Mouse (Mus musculus) forebrain, embryonic 14.5 days (tissue): ENCODE measurements at regions not wholly inside any gene's neighbourhood (a gene's known extent, or its start where the extent isn't known, plus 50 kb on each side); places are given as distances from the start of the nearest gene placed in this dataset.

Experiments used
- ATAC-seq: fragments of 200-750 bp; cut with Nextera tagmentation; 2 replicates; pipeline ENCODE4 v1.8.0; 2017; ENCODE audit warnings: mild to moderate bottlenecking, moderate library complexity
- DNase-seq: peaks from one replicate; pipeline ENCODE4 v3.0.0-alpha.2; 2015; ENCODE audit warnings: low spot score
- H3K27ac ChIP-seq: fragments of 300-500 bp; sonication (generic); 2 replicates; pipeline ENCODE4 v1.5.1; 2014; ENCODE audit warnings: low read depth, mild to moderate bottlenecking, control low read depth, low read length, moderate library complexity
- H3K27me3 ChIP-seq: fragments of 300-500 bp; sonication (generic); replicated peaks from 2 replicates; pipeline ENCODE4 v1.6.1; 2014; ENCODE audit warnings: low read length, control low read depth, mixed read lengths; ENCODE audit not compliant: control insufficient read depth, insufficient read depth
- H3K36me3 ChIP-seq: fragments of 300-500 bp; sonication (generic); 2 replicates; pipeline ENCODE4 v1.6.1; 2014; ENCODE audit warnings: low read length, control low read depth; ENCODE audit not compliant: control insufficient read depth, insufficient read depth
- H3K4me1 ChIP-seq: fragments of 300-500 bp; sonication (generic); 2 replicates; pipeline ENCODE4 v1.6.1; 2014; ENCODE audit warnings: antibody characterized with exemption, low read length, control low read depth; ENCODE audit not compliant: control insufficient read depth, insufficient read depth
- H3K4me2 ChIP-seq: fragments of 300-500 bp; sonication (generic); 2 replicates; pipeline ENCODE4 v1.6.1; 2014; ENCODE audit warnings: mild to moderate bottlenecking, control low read depth, low read length
- H3K4me3 ChIP-seq: fragments of 300-500 bp; sonication (generic); 2 replicates; pipeline ENCODE4 v1.5.1; 2014; ENCODE audit warnings: low read depth, low read length, control low read depth
- H3K9ac ChIP-seq: fragments of 300-500 bp; sonication (generic); 2 replicates; pipeline ENCODE4 v1.6.1; 2014; ENCODE audit warnings: mild to moderate bottlenecking, low read length, control low read depth, moderate library complexity
- H3K9me3 ChIP-seq: fragments of 300-500 bp; sonication (generic); replicated peaks from 2 replicates; pipeline ENCODE4 v1.6.1; 2016; ENCODE audit warnings: low read length, control low read depth, mixed read lengths; ENCODE audit not compliant: control insufficient read depth
- WGBS: fragments of 180-500 bp; shearing (Covaris S2); extraction: QIAGEN DNeasy Blood & Tissue Kit; methylation state at CpG from one replicate; pipeline ENCODE4 v1.1.7; 2014; 5-methylcytosine and 5-hydroxymethylcytosine counted together

DNA sequence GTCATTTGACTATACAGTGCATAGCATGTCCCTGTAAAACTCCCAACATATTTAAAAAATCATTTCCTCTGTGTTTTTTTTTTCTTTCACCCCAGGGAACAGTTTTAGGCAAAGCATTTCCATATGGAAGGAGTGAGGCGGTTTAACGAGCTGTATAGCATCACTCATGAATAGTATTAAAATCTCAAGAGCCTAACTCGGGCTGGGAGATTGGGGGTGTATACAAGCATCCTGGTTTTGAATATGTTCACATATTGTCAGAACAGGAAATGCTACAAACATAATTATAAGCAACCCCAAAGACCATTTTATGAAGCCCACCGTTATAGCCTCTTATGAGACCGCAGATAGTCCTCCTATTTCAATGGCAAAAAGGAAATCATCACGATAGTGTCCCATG lies 370.5 kb downstream of the Pros1 start:
- Histone ChIP-seq H3K4me1 (peaks cover 4% of the 10 kb centered on the region; the same call in 1 of the 2 replicates), H3K27me3 (no peaks in the 10 kb centered on the region), H3K27ac (no peak overlapping the region), H3K4me2 (no peak overlapping the region), H3K36me3 (no peaks in the 10 kb centered on the region), H3K9me3 (no peaks in the 10 kb centered on the region), H3K9ac (no peak overlapping the region), H3K4me3 (no peak overlapping the region)
- no peak for DNase-seq
- 55% methylated on average over 6 of the region's 6 CpGs for WGBS
- ATAC-seq, result no peak

DNA sequence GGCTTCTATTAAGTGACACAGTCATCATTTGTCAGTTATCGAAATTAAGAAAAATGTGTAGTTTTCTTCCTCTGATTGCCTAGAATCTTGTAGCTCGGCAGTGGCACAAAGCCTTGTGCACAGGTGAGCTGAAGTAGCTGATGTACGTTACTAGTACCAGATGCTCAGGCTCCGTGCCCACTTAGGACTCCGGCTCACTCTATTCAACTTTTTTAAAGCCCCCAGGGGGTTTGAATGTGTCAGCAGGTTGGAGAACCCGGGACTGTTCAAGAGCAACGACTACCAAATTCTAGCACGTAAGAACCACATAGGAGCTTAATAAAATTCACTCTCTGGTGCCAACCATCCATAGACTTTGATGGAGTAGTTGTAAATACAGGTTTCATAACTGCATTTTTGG lies 371.0 kb downstream of the Pros1 start:
- 75% methylated on average over 8 of the region's 8 CpGs for WGBS
- no peaks in the 10 kb centered on the region for H3K9me3 ChIP-seq
- H3K27ac ChIP-seq, result no peak overlapping the region
- H3K36me3 ChIP-seq, result no peaks in the 10 kb centered on the region
- H3K4me2 ChIP-seq, result no peak overlapping the region
- H3K9ac ChIP-seq, result no peak overlapping the region
- no peak overlapping the region for H3K4me3 ChIP-seq
- H3K4me1 ChIP-seq, result peaks cover 4% of the 10 kb centered on the region; the same call in 1 of the 2 replicates
- no peak for DNase-seq
- ATAC-seq, result no peak
- H3K27me3 ChIP-seq, result no peaks in the 10 kb centered on the region

DNA sequence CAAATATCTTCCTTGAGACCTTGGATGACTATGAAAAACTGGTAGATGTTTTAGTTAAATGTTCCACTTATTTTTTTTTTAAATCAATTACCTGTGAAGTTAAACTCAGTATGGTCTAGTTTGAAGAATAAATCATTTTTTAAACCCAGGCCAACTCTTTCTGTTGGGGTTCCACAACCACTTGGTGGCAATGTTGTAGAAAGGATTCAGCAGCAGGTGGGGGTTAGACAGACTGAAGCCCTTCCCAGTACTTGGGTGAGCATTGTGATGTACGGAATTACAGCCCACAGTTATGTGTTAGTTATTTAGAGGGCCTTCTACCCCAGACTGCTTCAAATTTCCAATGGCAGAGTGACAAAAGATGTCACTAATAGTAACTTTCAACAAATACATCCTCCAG lies 375.0 kb downstream of the Pros1 start:
- ATAC-seq (no peak), DNase-seq (peak; percentile 20)

DNA sequence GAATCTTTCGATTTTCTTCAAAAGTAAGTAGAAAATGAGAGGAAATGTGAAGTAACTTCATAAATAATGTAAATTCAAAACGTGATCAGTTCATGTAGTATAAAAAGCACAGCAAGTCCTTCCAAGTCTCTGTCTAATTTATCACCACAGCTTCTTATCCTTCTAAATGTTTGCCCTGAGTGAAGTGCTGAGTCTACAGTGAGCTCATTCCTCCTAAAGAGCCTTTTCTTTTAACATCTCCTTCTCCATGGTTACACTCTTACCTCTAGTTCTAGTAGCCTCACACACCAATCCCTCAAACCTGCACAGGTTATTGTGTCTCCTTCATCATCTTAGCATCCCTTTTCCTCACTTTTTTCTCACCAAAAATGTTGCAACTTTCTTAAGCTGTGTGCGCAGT lies 375.5 kb downstream of the Pros1 start:
- DNase-seq (no peak), ATAC-seq (no peak)
- no peaks in the 10 kb centered on the region for H3K4me1 ChIP-seq
- no peaks in the 10 kb centered on the region for H3K27me3 ChIP-seq
- H3K4me3 ChIP-seq, result no peak overlapping the region
- 72% methylated on average over 3 of the region's 3 CpGs for WGBS
- H3K27ac ChIP-seq, result no peak overlapping the region
- no peaks in the 10 kb centered on the region for H3K9me3 ChIP-seq
- no peak overlapping the region for H3K9ac ChIP-seq
- H3K36me3 ChIP-seq, result no peaks in the 10 kb centered on the region
- no peak overlapping the region for H3K4me2 ChIP-seq

More for the DNA sequence above, 375.0 kb downstream of the Pros1 start:
- H3K4me3 ChIP-seq, result no peak overlapping the region
- no peaks in the 10 kb centered on the region for H3K27me3 ChIP-seq
- H3K9me3 ChIP-seq, result no peaks in the 10 kb centered on the region
- no peaks in the 10 kb centered on the region for H3K36me3 ChIP-seq
- H3K4me1 ChIP-seq, result no peaks in the 10 kb centered on the region
- H3K27ac ChIP-seq, result no peak overlapping the region
- 33% methylated on average over 1 of the region's 1 CpGs for WGBS
- H3K9ac ChIP-seq, result no peak overlapping the region
- H3K4me2 ChIP-seq, result no peak overlapping the region

DNA sequence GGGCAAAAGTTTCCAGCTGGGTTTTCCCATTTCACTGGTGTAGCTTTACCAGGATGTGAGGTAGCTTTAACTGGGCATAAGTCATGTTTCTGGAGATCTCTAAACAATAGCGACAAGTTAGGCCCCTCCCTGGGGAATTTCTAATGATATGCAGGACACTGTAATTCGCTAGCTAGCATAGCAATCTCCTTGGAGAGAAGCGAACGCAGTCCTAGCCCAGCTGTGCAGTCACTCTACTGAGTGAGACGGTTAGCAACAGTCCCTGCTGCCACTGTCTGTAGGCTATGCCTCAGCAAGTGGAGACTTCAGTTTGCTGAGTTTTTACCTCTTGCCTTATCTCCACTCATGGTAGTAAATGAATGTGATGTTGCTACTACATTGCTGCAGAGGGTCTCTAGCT lies 416.1 kb downstream of the Pros1 start:
- ATAC-seq (no peak), DNase-seq (no peak)
- H3K36me3 ChIP-seq, result no peaks in the 10 kb centered on the region
- H3K4me3 ChIP-seq, result no peak overlapping the region
- no peak overlapping the region for H3K27ac ChIP-seq
- H3K27me3 ChIP-seq, result no peaks in the 10 kb centered on the region
- no peaks in the 10 kb centered on the region for H3K4me1 ChIP-seq
- no peak overlapping the region for H3K9ac ChIP-seq
- H3K9me3 ChIP-seq, result no peaks in the 10 kb centered on the region
- H3K4me2 ChIP-seq, result no peak overlapping the region
- WGBS, result 51% methylated on average over 5 of the region's 5 CpGs

DNA sequence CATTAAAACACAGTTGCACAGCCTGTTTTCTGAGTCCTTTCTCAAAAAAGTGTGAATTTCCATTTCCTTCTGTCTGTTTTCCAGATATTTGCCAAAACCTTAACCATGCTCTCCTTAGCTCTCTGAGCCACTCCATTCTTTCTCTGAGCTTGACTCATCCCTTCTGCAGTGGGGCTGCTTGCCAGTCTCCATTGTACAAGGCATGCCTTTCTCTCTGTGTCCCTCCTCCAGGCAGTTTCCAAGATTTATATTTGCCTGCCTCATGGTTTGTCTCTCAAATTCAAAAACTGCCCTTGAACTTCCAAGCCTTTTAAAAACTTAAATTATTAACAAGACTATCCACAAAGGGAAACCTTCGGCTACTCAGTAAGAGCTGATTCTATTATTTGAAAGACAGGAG lies 423.4 kb downstream of the Pros1 start:
- Histone ChIP-seq H3K9ac (no peak overlapping the region), H3K4me3 (no peak overlapping the region), H3K27me3 (no peaks in the 10 kb centered on the region), H3K4me1 (0 out of 2 replicates have a peak, but pooled peaks cover 3% of the 10 kb centered on the region), H3K27ac (no peak overlapping the region), H3K36me3 (no peaks in the 10 kb centered on the region), H3K4me2 (no peak overlapping the region), H3K9me3 (no peaks in the 10 kb centered on the region)
- WGBS, result 54% methylated on average over 1 of the region's 1 CpGs
- ATAC-seq, result no peak
- DNase-seq, result no peak

DNA sequence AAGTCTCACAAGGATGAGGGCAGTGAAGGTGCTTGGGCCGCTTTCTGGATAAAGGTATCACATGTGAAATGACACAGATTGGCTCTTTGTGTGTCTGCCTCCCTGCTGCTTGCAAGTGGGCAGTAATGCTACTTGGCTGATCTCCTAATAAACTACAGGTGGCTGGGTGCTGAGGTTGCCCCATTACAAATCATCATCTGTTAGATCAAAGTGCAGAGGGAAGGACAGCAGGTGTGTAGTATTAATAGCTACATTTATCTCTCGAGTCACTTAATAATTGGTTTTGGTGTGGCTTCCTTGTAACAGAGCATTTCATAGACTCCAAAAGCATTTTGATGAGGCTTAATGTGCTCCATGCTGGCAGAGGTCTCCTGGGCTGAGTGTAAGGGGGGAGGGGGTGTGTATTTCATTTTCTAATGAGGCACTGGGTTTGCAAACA lies 424.2 kb downstream of the Pros1 start:
- Histone ChIP-seq H3K9ac (no peak overlapping the region), H3K4me1 (0 out of 2 replicates have a peak, but pooled peaks cover 3% of the 10 kb centered on the region), H3K4me2 (no peak overlapping the region), H3K36me3 (no peaks in the 10 kb centered on the region), H3K27ac (no peak overlapping the region), H3K9me3 (no peaks in the 10 kb centered on the region), H3K4me3 (no peak overlapping the region), H3K27me3 (no peaks in the 10 kb centered on the region)
- ATAC-seq (peak; percentile 86), DNase-seq (peak; percentile 67)
- 18% methylated on average over 2 of the region's 2 CpGs for WGBS

DNA sequence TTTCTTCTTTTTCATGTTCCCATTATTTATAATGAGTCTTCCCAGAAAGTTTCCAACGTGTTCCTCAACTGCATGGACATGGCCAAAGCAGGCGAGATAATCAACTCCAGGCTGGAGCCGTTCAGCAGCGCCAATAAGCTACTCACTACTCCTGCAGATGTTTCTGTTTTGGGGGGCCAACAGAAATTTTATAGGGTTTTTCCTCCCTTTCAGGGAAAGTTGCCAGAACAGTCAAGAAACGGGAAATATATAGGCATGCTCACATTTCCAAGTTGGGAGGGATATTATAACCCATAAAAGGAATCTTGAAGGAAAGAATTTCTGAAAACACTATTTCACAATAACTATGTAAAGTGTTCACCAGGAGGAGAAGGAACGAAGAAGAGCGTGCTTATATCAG lies 433.5 kb downstream of the Pros1 start:
- Histone ChIP-seq H3K9me3 (no peaks in the 10 kb centered on the region), H3K9ac (no peak overlapping the region), H3K4me2 (no peak overlapping the region), H3K4me1 (no peaks in the 10 kb centered on the region), H3K36me3 (no peaks in the 10 kb centered on the region), H3K4me3 (no peak overlapping the region), H3K27ac (no peak overlapping the region), H3K27me3 (no peaks in the 10 kb centered on the region)
- ATAC-seq (no peak), DNase-seq (no peak)
- WGBS, result 91% methylated on average over 7 of the region's 7 CpGs

DNA sequence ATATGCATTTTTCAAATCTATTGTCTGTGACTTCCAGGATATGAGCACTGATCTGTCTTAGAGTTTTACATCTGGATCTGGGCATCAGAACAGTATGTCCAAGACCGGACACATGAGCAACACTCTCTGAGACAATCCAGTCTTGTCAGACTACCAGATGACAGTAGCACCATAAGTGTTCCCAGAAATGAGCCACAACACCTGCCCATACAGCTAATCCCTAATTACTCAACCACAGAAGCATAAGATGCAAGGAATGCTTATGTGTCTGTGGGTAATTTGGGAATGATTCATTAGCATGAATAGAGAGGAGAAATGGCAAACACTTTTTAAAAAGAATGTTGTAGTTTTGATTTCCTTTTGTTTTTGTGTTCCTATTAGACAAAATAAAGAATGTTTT lies 457.6 kb downstream of the Pros1 start:
- WGBS, result 90% methylated on average over 1 of the region's 1 CpGs
- no peaks in the 10 kb centered on the region for H3K27me3 ChIP-seq
- no peaks in the 10 kb centered on the region for H3K4me1 ChIP-seq
- no peak overlapping the region for H3K9ac ChIP-seq
- no peaks in the 10 kb centered on the region for H3K36me3 ChIP-seq
- no peak overlapping the region for H3K27ac ChIP-seq
- DNase-seq, result no peak
- ATAC-seq, result no peak
- no peak overlapping the region for H3K4me2 ChIP-seq
- no peaks in the 10 kb centered on the region for H3K9me3 ChIP-seq
- no peak overlapping the region for H3K4me3 ChIP-seq
